Mouse (Mus musculus): ENCODE results near the gene Skint5.
"Not testable (repeated sequence)": the region's sequence is repeated elsewhere in the genome, so short reads cannot be mapped to it uniquely, and the experiment has no call there.

The Skint5 gene

DNA sequence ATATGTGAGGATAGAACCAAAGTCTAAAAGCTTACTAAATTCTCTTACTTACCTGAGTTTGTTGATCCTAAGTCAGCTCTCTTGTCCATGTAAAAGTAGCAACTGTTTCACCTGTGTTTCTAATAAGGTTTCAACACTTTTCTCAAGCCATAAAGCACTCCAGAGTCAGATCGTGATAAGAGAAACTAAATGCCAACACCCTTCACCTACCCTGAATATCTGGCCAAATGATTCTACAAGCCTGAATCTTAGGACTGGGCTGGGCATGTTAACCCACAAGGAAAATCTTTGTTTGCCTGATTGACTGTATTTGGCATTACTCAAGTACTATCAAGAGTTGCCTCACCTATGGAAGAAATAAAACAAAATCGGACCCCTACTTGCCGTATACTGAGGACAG is at the start of gene Skint5:
TSS of gene Skint5 (minus strand) at position 101 of the 400 bp plus-strand sequence.
- no peak for DNase-seq (ENCODE audit: low spot score in 2 of 2)

DNA sequence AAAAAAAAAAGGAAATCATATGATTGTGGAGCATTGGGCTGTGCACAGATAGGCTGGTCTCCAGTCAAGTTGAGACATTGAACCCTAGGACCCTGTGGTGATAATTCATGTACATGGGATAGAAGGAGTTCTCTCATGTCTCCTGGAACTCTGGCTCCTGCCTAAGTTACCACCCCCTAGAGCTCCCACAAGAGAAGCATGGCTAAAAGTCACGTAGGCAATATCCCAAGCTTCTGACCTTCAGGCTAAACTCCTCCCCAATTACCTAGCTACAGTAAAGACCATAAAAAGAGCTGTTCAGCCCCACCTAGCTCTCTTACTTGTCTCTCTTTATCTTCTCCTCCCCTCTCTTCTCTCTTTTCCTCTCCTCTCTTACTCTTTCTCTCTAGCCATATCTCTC is 42.0 kb downstream of the Skint5 start:
- DNase-seq (ENCODE audit: low spot score in 2 of 2), result no peak

DNA sequence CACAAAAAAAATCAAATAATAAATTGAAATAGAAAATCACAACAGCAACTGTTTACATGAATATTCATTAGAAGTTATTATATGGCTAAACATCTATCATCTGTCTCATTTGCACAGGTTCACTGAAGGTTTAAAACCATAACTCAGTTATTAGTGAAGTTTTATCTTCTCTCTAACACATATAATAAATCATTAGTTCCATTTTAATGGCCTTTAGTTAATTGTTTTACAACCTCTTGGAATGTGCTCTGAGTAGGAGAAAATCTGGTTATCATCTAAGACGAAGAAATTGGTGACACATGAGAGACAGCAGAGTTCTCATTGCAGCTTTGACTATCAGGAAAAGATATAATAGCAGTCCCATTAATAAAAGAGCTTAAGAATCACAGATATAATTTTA is 235.1 kb downstream of the Skint5 start:
- DNase-seq (ENCODE audit: low spot score in 2 of 2), result no peak

- DNase-seq (ENCODE audit: low spot score in 2 of 2), result no peak
These were observed 235.6 kb downstream of the Skint5 start for GRCm38 (mm10) chr4:113763684-113764083.

DNA sequence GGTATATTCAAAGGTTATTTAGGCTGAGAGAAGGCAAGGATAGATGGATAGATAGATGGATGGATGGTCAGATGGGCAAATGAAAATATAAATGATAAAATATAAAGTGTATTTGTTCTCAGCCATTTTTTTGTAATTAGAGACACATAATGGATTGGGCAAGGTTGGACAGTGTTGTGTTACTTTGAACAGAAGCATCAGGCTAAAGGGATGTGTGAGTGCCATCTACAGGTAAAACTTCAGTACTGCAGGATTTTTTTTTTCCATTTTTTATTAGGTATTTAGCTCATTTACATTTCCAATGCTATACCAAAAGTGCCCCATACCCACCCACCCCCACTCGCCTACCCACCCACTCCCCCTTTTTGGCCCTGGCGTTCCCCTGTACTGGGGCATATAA is 551.1 kb downstream of the Skint5 start:
- not testable (repeated sequence) for DNase-seq (ENCODE audit: low spot score in 2 of 2)
